Mouse (Mus musculus): ENCODE measurements at regions not wholly inside any gene's neighbourhood (a gene's known extent, or its start where the extent isn't known, plus 50 kb on each side); places are given as distances from the start of the nearest gene placed in this dataset.

DNA sequence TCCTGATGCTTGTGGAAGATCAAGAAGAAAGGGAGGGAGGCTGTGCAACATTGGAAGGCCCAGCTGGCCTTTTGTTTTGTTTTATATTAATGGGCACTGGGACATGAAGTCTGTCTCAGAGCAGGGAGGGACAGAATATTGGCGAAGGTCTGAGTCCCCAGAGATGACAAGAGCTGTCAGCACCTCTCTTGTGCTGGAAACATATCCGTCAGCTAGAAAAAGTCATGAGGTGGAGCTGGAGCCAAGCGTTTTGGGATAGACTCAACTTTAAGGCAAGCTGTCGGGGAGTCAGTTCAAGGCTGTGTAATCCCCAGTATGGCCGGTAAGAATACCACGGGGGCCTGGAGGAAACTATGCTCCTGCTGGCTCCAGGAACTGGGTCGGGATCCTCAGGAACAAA lies 156.0 kb downstream of the En1 start:
- WGBS: 70% methylated on average over 7 of the region's 7 CpGs
- no peak for DNase-seq (ENCODE audit: low read depth, low spot score)

DNA sequence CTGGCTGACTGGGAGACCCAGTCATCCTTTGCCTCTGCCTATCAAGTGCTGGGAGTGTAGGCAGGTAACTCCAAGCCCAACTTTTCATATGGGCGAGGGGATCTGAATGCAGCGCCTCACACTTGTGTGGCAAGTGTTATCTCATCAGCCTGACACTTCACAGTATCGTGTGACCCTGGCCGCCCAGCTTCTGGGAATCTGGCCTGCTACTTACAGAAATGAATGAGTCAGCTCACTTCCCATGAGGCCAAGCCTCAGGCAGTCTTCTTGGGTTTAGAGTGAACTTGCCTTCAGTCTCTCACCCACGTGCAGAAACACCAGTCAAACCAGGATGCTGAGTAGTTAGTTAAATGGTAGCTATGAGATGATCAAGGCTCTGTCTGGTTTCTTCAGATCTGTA lies 156.5 kb downstream of the En1 start:
- 67% methylated on average over 5 of the region's 5 CpGs for WGBS
- no peak for DNase-seq (ENCODE audit: low read depth, low spot score)

DNA sequence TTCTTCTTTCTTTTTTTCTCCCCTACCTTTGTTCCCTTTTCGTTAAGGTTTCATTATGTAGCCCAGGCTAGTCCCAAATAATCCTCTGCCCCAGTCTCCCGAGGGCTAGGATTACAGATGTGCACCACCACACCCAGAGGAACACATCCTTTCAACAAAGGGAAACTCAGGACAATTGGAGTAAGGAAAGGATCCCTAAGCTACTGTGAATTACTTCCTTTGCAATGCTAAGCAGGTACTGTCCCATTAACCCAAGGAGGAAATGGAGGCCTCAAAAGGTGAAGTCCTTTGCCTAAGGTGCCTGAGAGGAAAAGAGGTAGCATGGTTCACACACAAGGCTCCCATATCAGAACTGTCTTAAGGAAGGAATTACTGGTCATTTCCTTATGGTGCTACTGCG lies 157.2 kb downstream of the En1 start:
- 63% methylated on average over 3 of the region's 3 CpGs for WGBS

DNA sequence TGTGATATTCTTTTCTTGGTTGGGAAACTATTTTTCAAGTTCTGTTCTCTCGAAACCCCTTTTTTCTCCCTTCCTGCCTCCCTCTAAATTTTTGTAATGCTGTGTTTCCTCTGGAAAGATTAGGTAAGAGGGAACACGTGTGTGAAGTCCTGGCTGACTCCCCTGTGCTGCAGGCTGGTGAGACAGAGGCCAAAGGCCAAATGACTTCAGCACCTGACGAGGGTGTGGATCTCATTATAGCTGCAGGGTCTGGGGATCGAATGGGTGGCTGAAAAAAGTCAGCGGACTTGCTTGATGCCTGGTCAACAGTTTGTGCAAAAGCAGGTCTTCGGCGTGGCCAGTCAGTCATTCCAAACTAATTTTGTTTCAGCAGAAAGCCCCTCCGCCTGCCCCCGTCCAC lies 159.1 kb downstream of the En1 start:
- 54% methylated on average over 9 of the region's 9 CpGs for WGBS
- no peak for DNase-seq (ENCODE audit: low read depth, low spot score)

More for the DNA sequence above, 157.2 kb downstream of the En1 start:
- DNase-seq (ENCODE audit: low read depth, low spot score): no peak

DNA sequence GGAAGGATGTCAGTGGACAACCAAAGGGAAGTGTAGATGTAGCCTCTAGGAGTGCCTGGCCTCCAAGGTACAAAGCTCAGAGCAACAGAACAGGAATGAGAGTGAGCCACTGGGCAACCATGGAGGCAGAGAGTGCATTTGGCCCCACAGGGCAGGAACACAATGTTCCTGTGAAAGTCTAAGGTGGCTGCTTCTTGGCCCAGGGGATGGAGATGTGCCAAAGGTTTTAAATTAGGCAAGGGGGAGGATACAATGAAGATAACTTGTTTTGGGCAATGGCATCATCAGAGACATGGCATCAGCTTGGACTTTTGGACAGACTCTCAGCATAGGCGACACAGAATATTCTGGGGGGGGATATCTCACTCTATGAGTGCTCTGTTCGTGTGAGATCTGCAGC lies 160.3 kb downstream of the En1 start:
- 69% methylated on average over 2 of the region's 2 CpGs for WGBS
- DNase-seq (ENCODE audit: low read depth, low spot score): no peak

DNA sequence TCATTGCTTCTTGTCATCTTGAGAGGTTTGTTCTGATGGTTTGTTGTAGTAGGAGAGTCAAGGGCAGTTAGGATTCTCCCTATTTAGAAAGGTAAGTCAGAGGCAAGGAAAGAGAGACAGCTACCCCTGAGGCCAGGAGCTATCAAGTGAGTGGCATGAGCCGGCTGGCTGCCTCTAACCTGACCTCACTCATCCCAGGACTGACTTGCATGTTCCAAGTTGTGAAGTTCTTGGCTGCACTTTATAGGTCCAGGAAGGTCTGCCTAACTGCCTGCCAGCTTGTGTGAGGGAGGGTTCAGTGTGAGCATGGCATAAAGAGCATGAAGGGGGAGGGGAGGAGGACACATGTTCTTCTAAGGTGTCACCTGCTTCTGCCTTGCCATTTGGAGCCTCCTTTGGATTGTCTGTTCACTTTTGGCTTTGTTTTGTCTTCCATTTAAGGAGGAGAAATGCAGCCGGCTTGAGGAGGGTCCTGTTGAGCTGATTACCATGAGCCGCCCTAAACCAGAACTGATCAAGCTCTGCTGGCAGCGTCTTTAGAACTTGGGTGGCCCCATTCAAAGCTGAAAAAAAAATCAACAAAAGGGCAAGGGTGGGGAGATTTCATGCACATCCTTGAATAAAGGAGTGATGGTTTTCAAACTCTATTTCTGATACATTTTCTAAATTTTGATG lies 160.8 kb downstream of the En1 start:
- 66% methylated on average over 4 of the region's 4 CpGs for WGBS

DNA sequence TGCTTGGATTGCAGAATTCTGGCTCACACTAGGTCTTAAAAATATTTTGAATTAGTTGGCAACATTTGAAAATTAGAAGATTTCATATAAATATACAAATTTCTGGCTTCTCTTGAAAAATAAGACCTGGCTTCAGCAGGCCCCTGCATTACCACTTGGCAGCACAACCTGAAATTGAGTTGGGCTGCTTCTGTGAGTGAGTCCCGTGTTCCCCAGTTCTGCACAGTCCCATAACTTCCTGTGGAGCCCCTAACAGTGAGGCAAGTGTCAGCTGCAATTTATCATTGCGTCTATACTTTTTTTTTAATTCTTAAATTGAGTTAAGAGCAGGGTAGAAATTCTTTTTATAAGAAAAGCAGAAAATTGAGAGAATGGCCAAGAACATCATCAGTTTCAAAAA lies 164.8 kb downstream of the En1 start:
- no peak for DNase-seq (ENCODE audit: low read depth, low spot score)
- WGBS: 67% methylated on average over 2 of the region's 2 CpGs

More for the DNA sequence above, 160.8 kb downstream of the En1 start:
- no peak for DNase-seq (ENCODE audit: low read depth, low spot score)

DNA sequence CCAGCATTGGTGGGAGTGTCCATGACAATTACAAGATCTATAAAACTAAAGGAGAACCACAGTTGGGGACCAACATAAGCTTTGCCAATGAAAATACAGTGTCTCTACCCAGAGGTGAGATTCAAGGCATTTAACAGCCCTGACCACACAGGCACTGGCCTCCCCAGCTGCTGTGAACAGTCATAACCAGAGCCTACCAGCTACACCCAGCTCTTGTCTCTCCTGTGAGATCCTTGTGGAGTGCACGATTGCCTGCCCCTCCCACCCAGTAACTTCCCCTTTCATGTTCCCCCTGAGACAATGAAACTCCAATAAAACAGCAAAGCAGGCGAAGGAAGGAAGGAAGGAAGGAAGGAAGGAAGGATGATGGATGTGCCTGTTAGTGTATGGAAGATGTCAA lies 169.1 kb downstream of the En1 start:
- DNase-seq (ENCODE audit: low read depth, low spot score): no peak
- 4% methylated on average over 2 of the region's 2 CpGs for WGBS

DNA sequence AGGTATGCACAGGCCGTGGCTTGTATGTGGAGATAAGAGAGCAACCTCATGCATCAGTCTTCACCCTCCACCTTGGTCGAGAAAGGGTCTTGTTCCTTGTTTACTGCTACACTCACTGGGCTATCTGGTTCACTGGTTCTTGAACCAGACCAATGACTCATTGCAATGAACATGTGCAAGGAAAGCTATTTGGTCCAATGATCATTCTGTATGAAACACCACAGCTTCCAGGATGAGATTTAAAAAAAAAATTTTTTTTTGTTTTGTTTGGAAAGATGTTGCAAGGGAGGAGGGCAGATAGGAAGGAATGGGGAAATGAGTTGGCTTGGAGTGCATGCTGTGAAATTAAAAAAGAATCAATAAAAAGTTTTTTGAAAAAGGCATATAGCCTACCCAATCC lies 174.7 kb downstream of the En1 start:
- WGBS: 60% methylated on average over 2 of the region's 2 CpGs
- DNase-seq (ENCODE audit: low read depth, low spot score): no peak

DNA sequence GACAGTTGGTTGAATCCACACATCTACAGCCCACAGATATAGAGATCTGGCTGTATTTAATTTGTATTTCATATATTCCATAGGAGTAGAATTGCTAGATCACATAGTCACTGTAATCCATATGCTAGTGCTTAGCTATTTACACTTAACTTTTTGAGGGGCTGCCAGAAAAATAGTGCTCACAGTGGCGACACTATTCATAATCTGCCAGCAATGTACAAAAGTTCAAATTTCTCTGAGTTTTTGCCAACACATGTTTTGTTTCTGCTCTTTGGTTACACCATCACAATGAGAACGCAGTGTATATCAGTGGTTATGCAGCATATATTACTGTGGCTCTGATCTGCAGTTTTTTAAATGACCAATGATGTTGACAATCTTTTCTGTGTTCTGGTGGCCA lies 175.2 kb downstream of the En1 start:
- DNase-seq (ENCODE audit: low read depth, low spot score): no peak
- 74% methylated on average over 2 of the region's 2 CpGs for WGBS

DNA sequence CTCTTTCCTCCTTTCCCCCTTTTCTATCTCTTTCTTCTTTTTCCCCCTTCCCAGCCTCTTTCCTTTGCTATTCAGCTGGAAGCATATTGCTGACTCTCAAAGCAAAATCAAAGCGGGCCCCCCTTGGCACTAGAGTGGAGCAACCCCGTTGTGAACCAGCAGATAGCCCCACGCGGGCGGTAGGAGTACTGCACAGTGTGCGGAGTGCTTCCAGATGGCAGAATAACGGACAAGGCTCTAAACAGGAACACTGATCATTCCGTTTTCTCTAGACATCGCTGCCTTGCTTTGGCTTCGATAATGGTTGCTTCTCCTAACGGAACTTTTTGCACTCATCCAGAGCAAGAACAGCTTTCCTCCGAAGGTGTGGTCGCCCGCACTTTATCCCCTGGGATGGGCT lies 193.0 kb downstream of the En1 start:
- no peak for DNase-seq (ENCODE audit: low read depth, low spot score)
- WGBS: 76% methylated on average over 14 of the region's 14 CpGs

DNA sequence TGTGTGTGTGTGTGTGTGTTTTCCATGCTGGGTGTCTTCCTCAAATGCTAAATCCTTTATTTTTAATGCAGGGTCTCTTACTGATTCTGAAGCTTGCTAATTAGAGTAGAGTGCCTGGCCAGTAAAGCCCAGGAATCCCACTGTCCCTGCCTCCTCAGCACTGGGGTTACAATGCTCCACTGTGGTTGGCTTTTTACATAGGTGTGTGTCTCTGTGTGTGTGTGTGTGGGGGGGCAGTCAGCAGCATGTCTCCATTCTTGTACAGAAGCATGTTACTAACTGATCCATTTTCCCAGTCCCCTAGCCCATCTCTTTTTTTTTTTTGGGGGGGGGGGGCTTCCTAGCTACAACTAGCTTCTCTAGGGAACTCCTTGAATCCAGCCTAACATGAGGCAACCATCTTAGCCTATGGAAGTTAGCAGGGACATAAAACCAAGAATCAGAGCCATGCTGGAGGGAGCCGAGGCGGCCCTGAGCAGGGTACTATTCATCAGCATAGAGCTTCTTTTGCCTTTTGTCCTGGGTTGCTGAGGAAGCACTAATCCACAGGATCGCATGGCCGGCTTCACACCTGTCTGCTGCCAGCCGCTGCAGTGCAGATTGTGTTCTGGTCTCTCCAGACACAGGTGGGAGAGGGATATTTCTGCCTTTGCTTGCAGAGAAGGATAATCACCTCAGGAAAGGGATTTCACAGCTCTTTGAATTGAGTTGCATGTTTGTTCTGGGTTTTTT lies 199.2 kb downstream of the En1 start:
- WGBS: 37% methylated on average over 5 of the region's 5 CpGs
- DNase-seq (ENCODE audit: low read depth, low spot score): no peak

DNA sequence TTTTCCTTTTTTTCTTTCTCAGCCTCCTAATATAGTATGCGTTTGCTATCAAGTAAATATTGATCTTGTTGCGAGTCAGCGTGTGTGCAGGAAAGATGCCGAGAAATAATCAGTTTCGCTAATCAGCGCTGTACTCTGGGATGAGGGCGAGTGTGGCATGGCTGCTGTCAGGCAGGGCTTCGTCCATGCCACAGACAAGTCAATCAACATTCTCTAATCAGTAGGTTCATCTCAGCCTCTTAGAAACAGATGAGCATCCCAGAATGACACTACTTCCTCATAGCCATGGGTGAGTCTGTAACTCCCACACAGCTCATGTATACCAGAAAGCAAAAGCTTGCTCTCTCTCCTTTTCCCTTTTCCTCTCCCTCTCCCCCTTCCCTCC lies 199.8 kb downstream of the En1 start:
- no peak for DNase-seq (ENCODE audit: low read depth, low spot score)
- WGBS: 40% methylated on average over 8 of the region's 8 CpGs

DNA sequence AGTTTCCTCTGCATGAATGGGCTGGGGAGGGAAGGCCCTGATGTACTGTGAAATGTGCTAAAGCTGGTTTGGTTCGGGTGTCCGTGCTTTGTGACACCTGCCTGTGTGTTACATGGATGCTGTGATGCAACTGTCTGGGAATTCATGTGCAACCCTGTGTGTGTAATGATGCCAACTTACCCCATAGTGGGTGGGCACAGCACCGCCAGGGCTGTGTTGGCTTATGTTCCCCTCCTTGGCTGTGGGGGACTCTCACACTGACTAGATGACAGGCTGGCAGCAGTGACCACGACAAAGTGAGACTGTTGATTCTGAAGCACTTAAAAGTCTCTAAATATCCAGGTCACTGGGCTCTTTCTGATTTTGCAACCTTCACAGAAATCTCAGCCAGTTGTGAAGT lies 212.2 kb downstream of the En1 start:
- 77% methylated on average over 4 of the region's 4 CpGs for WGBS
- no peak for DNase-seq (ENCODE audit: low read depth, low spot score)

DNA sequence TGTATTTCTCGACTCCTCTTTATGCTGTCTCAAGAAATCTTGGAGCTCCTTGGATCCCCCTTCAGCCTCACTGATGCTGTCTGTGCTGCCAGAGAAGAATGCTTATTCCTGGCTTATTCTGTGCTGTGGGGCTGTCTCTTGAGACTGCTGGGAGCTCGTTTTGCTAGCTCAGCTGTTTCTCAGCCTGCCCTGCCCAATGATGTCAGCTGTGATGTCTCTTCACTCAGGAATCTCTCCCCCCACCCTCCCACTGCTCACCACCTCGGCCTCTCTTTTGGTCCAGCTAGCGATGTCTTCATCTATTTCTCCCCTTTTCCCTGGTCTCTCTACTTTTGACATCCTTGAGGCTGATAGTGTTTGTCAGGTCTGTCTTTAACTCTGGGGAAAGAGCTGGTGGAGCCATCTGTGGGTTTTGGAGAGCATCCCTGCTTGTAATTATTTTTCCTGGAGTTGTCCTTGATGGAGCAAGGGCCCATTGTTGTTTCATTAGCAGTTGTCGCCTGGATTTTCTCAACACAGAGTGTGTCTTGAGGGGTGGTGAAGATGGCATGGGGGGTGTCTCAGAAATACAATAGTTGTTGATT lies 214.1 kb downstream of the En1 start:
- 53% methylated on average over 5 of the region's 5 CpGs for WGBS
- no peak for DNase-seq (ENCODE audit: low read depth, low spot score)

DNA sequence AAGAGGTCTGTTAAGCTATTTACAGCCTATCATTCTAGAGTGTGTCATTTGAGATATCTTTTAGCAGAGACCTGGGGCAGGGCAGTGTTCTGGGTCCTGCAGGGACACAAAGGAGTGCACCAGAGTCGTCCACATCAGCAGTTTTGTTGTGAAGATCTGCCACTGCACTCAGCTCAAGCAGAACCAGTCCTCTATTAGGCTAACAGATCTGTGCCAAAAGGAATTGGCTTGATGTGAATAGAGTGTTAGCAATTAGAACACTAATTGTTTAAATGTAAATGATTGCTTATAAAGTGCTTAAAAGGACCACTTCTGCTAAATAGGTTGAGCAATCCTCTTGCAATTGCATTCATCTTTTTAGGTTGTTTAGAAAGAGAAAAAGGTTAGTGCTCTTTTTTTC lies 215.3 kb downstream of the En1 start:
- DNase-seq (ENCODE audit: low read depth, low spot score): no peak
- 23% methylated on average over 1 of the region's 1 CpGs for WGBS

DNA sequence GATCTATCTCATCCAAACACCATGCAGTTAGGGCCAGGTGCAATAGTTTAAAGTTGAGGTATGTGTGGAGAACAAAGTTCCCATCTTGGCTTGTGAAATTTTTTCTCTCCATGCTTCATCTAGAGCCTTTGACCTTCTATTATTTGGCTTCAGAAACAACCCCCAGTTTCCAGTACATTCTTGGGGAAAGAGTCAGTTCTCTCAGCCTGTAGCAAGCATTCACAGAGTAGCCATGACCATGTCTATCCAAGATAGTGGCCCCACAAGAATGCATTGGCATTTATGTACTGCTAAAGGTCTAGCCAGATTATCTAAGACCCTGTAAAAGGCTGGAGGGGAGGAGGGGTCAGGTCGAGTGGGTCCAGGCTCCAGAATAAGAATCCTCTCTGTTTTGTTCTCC lies 229.8 kb downstream of the En1 start:
- WGBS: 56% methylated on average over 1 of the region's 1 CpGs
- no peak for DNase-seq (ENCODE audit: low read depth, low spot score)

DNA sequence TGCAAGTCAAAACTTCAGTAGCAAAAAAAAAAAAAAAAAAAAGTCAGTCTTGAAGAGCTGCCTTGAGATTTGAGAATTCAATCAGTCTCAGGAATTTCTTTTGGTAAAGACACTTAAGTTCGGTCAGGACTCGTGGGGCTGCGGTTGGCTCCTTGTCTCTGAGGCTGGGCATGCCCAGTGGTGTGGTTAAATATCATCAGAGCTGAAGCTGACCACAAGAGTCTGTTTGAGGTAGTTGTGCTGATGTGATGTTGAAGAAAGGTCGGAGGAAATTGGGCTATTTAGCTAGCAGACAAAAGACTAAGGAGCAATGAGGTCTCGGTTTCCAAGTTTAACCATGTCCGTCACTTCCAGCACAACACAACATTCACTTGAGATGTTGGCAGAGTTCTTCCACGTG lies 240.4 kb downstream of the En1 start:
- 56% methylated on average over 7 of the region's 7 CpGs for WGBS
- no peak for DNase-seq (ENCODE audit: low read depth, low spot score)

DNA sequence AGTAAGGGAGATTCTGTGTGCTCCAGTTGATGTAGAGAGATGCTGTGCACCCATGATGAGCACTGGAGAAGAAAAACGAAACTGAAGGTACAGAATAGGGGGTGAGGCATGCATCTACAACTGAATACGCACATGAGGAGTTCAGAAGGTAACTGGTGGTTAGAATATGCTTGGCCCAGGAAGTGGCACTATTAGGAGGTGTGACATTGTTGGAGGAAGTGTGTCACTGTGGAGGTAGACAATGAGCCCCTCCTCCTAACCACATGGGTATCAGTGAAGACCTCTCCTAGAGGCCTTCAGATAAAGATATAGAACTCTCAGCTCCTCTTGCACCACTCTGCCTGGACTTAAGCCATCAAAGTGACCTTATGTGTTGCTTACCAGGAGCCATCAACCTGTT lies 243.9 kb downstream of the En1 start:
- 50% methylated on average over 2 of the region's 2 CpGs for WGBS
- no peak for DNase-seq (ENCODE audit: low read depth, low spot score)

DNA sequence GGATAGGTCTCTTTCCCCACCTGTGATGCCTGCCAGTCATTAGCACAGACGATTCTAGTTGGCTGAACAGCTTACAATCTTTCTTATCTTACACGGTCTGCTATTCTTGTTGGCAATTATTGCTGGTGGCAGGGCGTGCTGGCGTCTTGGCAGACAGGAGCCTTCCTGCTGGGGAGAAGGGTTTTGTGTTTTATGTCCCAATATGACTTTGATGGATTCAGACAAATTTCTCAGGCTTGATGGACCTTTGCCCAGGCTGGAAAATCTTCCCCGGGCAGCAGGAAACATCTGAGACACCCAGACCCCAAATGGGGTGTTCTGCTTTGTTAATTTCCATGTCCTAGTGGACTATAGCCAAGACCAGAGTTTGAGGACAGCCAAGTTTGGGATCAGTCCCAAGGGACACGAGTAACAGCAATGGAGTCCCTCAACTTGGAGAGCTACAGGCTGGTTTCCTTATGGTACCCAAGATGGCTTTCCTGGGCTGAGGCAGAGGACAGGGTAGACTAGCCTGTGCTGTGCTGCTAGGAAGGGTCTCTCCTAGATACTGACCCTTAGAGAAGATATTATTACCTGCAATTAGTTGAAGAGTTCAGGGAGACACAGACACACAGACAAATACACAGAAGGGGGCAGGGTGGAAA lies 249.8 kb downstream of the En1 start:
- WGBS: 29% methylated on average over 6 of the region's 6 CpGs
- DNase-seq (ENCODE audit: low read depth, low spot score): no peak

DNA sequence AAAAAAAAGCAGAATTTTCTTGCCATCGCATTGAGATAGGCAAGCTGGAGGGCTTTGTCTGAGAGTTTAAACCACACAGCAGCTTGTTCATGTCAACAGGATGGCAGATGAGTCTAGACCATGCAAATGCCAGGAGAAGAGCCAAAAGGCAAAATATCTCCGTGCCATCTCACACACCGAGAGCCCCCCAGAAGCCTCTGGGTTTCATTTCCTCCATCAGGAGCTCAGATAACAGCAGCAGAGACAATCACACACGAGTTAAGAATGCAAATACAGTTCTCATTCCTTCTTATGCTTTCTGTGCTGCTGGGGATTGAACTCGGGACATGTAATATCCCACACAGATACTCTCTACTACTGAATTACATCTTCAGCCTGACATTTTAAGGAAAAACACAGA lies 255.3 kb downstream of the En1 start:
- 55% methylated on average over 5 of the region's 5 CpGs for WGBS

More for the DNA sequence above, 255.3 kb downstream of the En1 start:
- no peak for DNase-seq (ENCODE audit: low read depth, low spot score)

All from large intestine, adult 2 months (tissue).